ENCODE assay signal across 8 mouse cellular contexts in the genomic region with DNA sequence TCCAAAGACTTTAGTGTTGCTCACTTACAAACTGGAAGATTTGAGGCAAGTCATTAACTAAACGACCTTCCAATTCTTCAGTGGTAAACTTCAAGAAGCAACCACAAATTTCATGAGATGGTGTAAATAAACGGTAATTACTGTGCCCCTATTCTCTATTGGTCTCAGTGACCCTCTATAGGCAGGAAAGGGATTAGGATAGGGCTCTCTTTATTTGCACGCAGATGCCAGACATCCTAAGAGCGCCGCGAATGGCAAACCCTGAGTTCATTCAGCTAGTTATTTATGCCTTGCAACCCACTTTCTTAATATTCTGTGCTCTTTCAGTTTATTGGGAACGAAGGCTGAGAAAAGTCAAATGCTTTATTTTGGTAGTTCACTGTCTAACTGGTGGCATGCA. TPM values are rescaled to one million over a fixed set of nuclear protein-coding genes. Genes with fewer than 3 reads are reported as not detected.
DNase-seq lines count a peak whose midpoint lies in the region; ATAC-seq and TF ChIP-seq lines count a peak whose summit lies in the region.

No protein-coding gene starts in this region.

- no peaks in the 10 kb centered on the region for H3K9me3 ChIP-seq in forebrain, embryonic 12.5 days
- no peaks in the 10 kb centered on the region for H3K9me3 ChIP-seq in liver, embryonic 16.5 days (replicated peaks; ENCODE audit: control insufficient read depth, low read length)

- no peak for TF ChIP-seq EP300 in heart, adult 2 months (IDR thresholded peaks at IDR 0.05; ENCODE audit: insufficient read depth, low read depth, low read length)

- H3K79me2 ChIP-seq in heart, adult 2 months (replicated peaks; ENCODE audit: control insufficient read depth, insufficient read depth, low read length), result no peaks in the 10 kb centered on the region

- peak; percentile 8 for ATAC-seq in CD4-positive, CD25-positive, alpha-beta regulatory T cell, adult 4 months
- ATAC-seq in forebrain, embryonic 12.5 days (ENCODE audit: low FRiP score), result no peak
- no peak for ATAC-seq in liver, embryonic 16.5 days (ENCODE audit: low read depth)

- peak overlapping the region; percentile 62 for H3K4me2 ChIP-seq in forebrain, embryonic 12.5 days
- peak overlapping the region; percentile 85 for H3K4me2 ChIP-seq in liver, embryonic 16.5 days (ENCODE audit: low read depth, low read length)

- no peaks in the 10 kb centered on the region for H3K27me3 ChIP-seq in heart, adult 2 months (ENCODE audit: control insufficient read depth, insufficient read depth, low read length)
- H3K27me3 ChIP-seq in forebrain, embryonic 12.5 days, result no peaks in the 10 kb centered on the region
- H3K27me3 ChIP-seq in liver, embryonic 16.5 days (ENCODE audit: control insufficient read depth, insufficient read depth, low read depth, low read length), result no peaks in the 10 kb centered on the region

- H3K36me3 ChIP-seq in heart, adult 2 months (ENCODE audit: control insufficient read depth, insufficient read depth, low read length), result peaks cover 5% of the 10 kb centered on the region; the same call in 1 of the 2 replicates
- H3K36me3 ChIP-seq in forebrain, embryonic 12.5 days (replicated peaks), result peaks cover 11% of the 10 kb centered on the region
- peaks cover under 1% of the 10 kb centered on the region for H3K36me3 ChIP-seq in liver, embryonic 16.5 days (ENCODE audit: control insufficient read depth, insufficient read depth)

- peak overlapping the region; percentile 74 for H3K4me3 ChIP-seq in heart, adult 2 months
- peak overlapping the region; percentile 76 for H3K4me3 ChIP-seq in forebrain, embryonic 12.5 days (replicated peaks)
- peak overlapping the region; percentile 76 for H3K4me3 ChIP-seq in liver, embryonic 16.5 days (ENCODE audit: low read depth, low read length)

- peak overlapping the region; percentile 78 for H3K9ac ChIP-seq in heart, adult 2 months (ENCODE audit: low read depth, low read length)
- H3K9ac ChIP-seq in forebrain, embryonic 12.5 days, result peak overlapping the region; percentile 74
- peak overlapping the region; percentile 68 for H3K9ac ChIP-seq in liver, embryonic 16.5 days (ENCODE audit: low read depth, low read length)

- no peak for DNase-seq in heart, adult 2 months
- no peak for DNase-seq in heart, adult 8-10 months (ENCODE audit: low spot score)
- no peak for DNase-seq in gastrocnemius, postnatal 10 days
- no peak for DNase-seq in right cerebral cortex, postnatal 14 days
- no peak for DNase-seq in left cerebral cortex, adult 11 months (ENCODE audit: low spot score)

- intact Hi-C loops in heart, adult 2 months (cut with DNase I), result loop anchor here (2.0 to 5.0 kb wide), 3 partner anchors 14 to 436 kb away; a partner anchor contains a TSS

- no peak for TF ChIP-seq CTCF in heart, adult 2 months (IDR thresholded peaks at IDR 0.05)

- no peak for TF ChIP-seq POLR2A in heart, adult 2 months (IDR thresholded peaks at IDR 0.05; ENCODE audit: insufficient read depth, low read depth, low read length)

- 2% methylated on average over 7 of the region's 7 CpGs for WGBS in heart, adult 2 months
- 2% methylated on average over 7 of the region's 7 CpGs for WGBS in forebrain, embryonic 12.5 days
- WGBS in liver, embryonic 16.5 days (ENCODE audit: insufficient replicate concordance), result 1% methylated on average over 7 of the region's 7 CpGs

- H3K27ac ChIP-seq in heart, adult 2 months, result peak overlapping the region; percentile 92
- H3K27ac ChIP-seq in forebrain, embryonic 12.5 days, result peak overlapping the region; percentile 86
- no peak overlapping the region for H3K27ac ChIP-seq in liver, embryonic 16.5 days (ENCODE audit: low read length)

- H3K4me1 ChIP-seq in heart, adult 2 months (ENCODE audit: control insufficient read depth, insufficient read depth, low read length), result peaks cover 2% of the 10 kb centered on the region; the same call in 1 of the 2 replicates
- H3K4me1 ChIP-seq in forebrain, embryonic 12.5 days, result peaks cover 11% of the 10 kb centered on the region
- H3K4me1 ChIP-seq in liver, embryonic 16.5 days (ENCODE audit: control insufficient read depth, low read depth, low read length), result peaks cover 10% of the 10 kb centered on the region

RNA-seq across cellular contexts. Expression of a gene that starts 0.7 kb away (rescaled TPM):
- 100 to 1,000 TPM; 426 to 448 TPM for total RNA-seq in heart, adult 2 months (2021)
- polyA plus RNA-seq in heart, adult 2 months (2012; rRNA removed), result 684 and 1,165 TPM in 2 replicates
- 100 to 1,000 TPM; 415 to 495 (median 478) TPM for total RNA-seq in heart, adult 8-10 months (2022)
- polyA plus RNA-seq in CD4-positive, CD25-positive, alpha-beta regulatory T cell, adult 4 months (2017; shearing (Covaris generic)), result 100 to 1,000 TPM; 167 TPM
- polyA plus RNA-seq in forebrain, embryonic 12.5 days (2016; fragmentation: Nextera tagmentation; extraction: Ambion mirVana), result 297 and 314 TPM in 2 replicates
- 145 and 152 TPM in 2 replicates for polyA plus RNA-seq in liver, embryonic 16.5 days (2015; fragmentation: Nextera tagmentation; extraction: Ambion mirVana)
- total RNA-seq in gastrocnemius, postnatal 10 days (2021), result 100 to 1,000 TPM; 222 to 273 TPM

RNA-seq across cellular contexts. Expression of a gene that starts 13.9 kb away (rescaled TPM):
- total RNA-seq in heart, adult 2 months (2021), result 10 to 100 TPM; 89.5 to 89.7 TPM
- 48.8 and 98.2 TPM in 2 replicates for polyA plus RNA-seq in heart, adult 2 months (2012; rRNA removed)
- total RNA-seq in heart, adult 8-10 months (2022), result 100 to 1,000 TPM in 1 of 4 experiments, 10 to 100 TPM in 3; 85.8 to 102 (median 94.5) TPM
- 100 to 1,000 TPM; 307 to 309 TPM for polyA plus RNA-seq in CD4-positive, CD25-positive, alpha-beta regulatory T cell, adult 4 months (2017; shearing (Covaris generic))
- 439 and 463 TPM in 2 replicates for polyA plus RNA-seq in forebrain, embryonic 12.5 days (2016; fragmentation: Nextera tagmentation; extraction: Ambion mirVana)
- 103 and 118 TPM in 2 replicates for polyA plus RNA-seq in liver, embryonic 16.5 days (2015; fragmentation: Nextera tagmentation; extraction: Ambion mirVana)
- total RNA-seq in gastrocnemius, postnatal 10 days (2021), result 100 to 1,000 TPM; 111 to 139 TPM
